Mouse (Mus musculus): ENCODE results near the gene Map3k3. TPM values are rescaled to one million over a fixed set of nuclear protein-coding genes. Genes with fewer than 3 reads are reported as not detected.
"Not testable (repeated sequence)": the region's sequence is repeated elsewhere in the genome, so short reads cannot be mapped to it uniquely, and the experiment has no call there.

The Map3k3 gene
- total RNA-seq, 2 experiments from 2014 or later: 35.7 to 42.7 TPM

DNA sequence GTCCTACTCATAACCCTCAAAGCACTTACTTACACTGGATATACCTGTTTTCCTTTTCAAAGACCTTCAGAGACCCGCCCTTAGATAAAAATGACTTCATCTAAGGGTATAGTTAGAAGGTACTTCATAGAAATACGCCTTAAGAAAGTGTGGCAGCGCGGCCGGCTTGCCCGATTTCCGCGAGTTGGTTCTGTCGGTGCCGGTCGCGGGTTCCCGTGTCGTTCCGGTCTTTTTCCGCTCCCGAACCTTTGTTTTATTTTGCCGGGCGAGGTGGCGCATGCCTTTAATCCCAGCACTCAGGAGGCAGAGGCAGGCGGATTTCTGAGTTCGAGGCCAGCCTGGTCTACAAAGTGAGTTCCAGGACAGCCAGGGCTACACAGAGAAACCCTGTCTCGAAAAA, 17.8 kb upstream of the Map3k3 start:
- intact Hi-C loops (cut with DNase I); DNase-seq (ENCODE audit: low spot score): not testable (repeated sequence)

- DNase-seq (ENCODE audit: low spot score): no peak
- intact Hi-C loops (cut with DNase I): loop anchor here (2.0 to 5.0 kb wide), 2 partner anchors 36 to 71 kb away; partner anchors contain the start of gene Dcaf7
These were observed 10.6 kb upstream of the Map3k3 start for GRCm38 (mm10) chr11:106073774-106074173.

GRCm38 (mm10) chr11:106076321-106076720, 8.1 kb upstream of the Map3k3 start:
- intact Hi-C loops (cut with DNase I): loop anchor here (2.0 kb wide), 1 partner anchor 150 kb away; no protein-coding TSS in a partner anchor
- peak; percentile 16 for DNase-seq (ENCODE audit: low spot score)

GRCm38 (mm10) chr11:106084911-106085561, 623 bp downstream of the Map3k3 start:
- intact Hi-C loops (cut with DNase I): no loop called here
- peak; percentile 68 for DNase-seq (ENCODE audit: low spot score)

- no peak for DNase-seq (ENCODE audit: low spot score)
- intact Hi-C loops (cut with DNase I): no loop called here
These were observed 13.8 kb downstream of the Map3k3 start for GRCm38 (mm10) chr11:106098223-106098622.

DNA sequence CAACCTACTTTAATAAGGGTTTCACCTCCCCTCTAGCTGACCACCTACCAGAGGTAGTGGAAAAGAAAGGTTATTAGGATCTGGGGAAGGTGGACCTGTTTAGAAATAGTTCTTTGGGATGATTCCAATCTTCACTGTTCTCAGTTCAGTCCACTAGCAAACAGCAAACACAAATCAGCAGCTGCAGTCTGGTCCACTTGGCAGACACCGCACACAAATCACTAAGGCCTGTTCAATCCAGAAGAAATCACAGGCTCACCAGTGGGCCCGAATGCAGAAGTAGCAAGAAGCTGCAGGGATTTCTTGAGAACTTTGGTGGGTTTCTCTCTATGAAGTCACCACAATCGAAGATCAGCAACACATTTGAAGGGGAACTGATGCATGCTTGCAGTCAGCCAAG, 18.5 kb downstream of the Map3k3 start:
- intact Hi-C loops (cut with DNase I): no loop called here
- no peak for DNase-seq (ENCODE audit: low spot score)

GRCm38 (mm10) chr11:106106047-106106587, 21.7 kb downstream of the Map3k3 start:
- intact Hi-C loops (cut with DNase I): no loop called here
- DNase-seq (ENCODE audit: low spot score): no peak

DNA sequence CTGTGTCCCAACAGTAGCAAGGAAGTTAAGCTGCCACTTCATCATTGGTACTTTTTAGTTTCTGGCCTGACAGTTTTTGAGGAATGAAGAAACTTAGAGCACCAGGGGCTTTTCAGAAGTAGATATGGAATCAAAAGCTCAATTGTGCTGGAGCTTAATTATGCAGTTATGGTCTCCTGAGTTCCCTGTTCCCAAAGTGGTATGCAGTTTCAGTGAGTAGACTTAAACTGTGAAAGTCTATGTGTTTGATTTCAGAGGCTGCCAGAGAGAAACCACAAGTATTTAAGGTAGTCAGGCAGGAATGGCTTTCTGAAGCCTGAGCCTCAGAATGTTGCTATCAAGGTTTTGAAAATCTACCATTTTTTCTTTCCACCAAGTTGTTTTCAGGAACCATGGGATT, 27.3 kb downstream of the Map3k3 start:
- intact Hi-C loops (cut with DNase I): no loop called here
- no peak for DNase-seq (ENCODE audit: low spot score)

DNA sequence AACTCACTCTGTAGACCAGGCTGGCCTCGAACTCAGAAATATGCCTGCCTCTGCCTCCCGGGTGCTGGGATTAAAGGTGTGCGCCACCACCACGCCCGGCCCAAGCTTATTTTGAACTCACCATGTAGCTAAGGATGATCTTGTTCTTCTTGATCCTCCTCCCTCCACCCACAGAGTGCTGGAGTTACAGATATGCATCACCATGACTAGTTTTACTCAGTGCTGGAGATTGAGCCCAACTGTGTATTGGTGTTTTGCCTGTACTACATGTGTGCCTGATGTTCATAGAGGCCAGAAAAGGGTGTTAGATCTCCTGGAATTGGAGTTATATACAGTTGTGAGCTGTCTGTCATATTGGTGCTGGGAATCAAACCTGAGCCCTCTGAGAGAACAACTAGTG, 37.8 kb downstream of the Map3k3 start:
- intact Hi-C loops (cut with DNase I): no loop called here
- no peak for DNase-seq (ENCODE audit: low spot score)

DNA sequence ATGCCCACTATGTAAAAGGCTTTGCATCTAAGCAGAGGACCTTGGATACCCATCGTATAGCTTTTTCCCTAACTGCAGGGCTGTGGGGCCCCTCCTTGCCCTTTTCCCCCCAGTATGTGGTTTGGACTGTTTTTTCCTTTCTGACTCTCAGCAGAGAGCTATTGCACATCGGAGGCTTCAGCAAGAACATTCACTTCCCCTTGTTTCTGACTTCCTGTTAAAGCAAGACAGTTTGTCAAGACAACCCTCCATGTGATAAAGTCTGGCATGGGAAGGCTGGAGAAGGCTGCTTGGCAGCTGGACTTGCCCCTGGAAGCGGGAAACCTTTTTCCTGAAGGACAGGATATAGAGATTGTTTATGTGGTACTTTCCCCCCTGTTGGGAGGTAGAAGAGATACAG, 38.3 kb downstream of the Map3k3 start:
- DNase-seq (ENCODE audit: low spot score): peak; percentile 4
- intact Hi-C loops (cut with DNase I): no loop called here

DNA sequence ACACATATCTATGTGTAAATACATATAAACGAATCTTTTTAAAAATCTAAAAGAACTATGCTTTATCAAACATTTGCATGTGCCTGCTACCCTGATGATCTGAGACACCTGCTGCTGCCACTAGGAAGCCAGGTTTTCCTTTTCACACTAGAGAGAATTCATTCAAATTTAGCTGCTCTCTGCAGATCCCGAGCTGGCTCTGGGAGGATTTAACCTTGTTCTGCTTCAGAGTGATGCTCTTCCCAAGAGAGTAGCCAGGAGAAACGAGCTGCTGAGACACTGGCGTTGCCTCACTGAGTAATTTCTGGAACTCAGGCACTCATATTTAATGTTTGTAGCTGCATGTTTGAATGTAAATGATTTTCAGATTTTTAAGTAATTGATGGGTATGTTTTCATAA, 40.4 kb downstream of the Map3k3 start:
- intact Hi-C loops (cut with DNase I): no loop called here
- DNase-seq (ENCODE audit: low spot score): no peak

DNA sequence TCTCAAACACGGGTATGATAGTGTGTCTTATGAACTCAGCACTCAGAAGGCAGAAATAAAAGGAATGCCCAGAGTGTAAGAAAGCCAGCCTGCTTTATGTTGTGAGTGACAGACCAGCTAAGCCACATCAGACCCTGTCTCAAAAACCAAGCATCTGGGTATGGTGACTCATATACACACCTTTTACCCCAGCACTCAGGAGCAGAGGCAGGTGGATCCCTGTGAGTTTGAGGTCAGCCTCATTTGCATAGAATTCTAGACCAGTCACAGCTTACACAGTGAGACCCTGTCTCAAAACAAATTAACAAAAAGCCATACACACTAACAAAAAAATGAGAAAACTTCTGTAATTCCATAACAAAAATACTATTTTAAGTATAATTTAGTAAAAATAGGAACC, 41.4 kb downstream of the Map3k3 start:
- intact Hi-C loops (cut with DNase I): no loop called here
- no peak for DNase-seq (ENCODE audit: low spot score)

GRCm38 (mm10) chr11:106126727-106127373, 42.4 kb downstream of the Map3k3 start:
- intact Hi-C loops (cut with DNase I); DNase-seq (ENCODE audit: low spot score): not testable (repeated sequence)

GRCm38 (mm10) chr11:106129477-106129876, 45.1 kb downstream of the Map3k3 start:
- DNase-seq (ENCODE audit: low spot score): no peak
- intact Hi-C loops (cut with DNase I): no loop called here

DNA sequence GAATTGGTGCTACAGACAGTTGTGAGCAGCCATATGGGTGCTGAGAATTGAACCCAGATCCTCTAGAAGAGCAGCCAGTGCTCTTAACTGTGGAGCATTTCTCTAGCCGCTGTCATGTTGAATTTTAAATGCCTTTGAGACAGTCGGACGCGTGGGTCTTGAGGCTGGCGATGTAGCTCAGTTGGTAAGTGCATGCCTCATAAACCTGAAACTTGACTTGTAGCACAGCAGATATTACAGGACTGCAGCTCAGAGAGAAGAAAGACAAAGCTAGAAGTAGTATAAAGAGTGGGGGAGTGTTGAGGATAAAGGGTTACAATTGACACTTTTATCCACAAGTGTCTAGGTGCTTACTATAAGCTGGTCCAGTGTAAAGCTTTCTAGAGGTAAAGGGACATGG, 48.1 kb downstream of the Map3k3 start:
- intact Hi-C loops (cut with DNase I): loop anchor here (2.0 kb wide), 1 partner anchor 46 kb away; no protein-coding TSS in a partner anchor
- DNase-seq (ENCODE audit: low spot score): no peak

DNA sequence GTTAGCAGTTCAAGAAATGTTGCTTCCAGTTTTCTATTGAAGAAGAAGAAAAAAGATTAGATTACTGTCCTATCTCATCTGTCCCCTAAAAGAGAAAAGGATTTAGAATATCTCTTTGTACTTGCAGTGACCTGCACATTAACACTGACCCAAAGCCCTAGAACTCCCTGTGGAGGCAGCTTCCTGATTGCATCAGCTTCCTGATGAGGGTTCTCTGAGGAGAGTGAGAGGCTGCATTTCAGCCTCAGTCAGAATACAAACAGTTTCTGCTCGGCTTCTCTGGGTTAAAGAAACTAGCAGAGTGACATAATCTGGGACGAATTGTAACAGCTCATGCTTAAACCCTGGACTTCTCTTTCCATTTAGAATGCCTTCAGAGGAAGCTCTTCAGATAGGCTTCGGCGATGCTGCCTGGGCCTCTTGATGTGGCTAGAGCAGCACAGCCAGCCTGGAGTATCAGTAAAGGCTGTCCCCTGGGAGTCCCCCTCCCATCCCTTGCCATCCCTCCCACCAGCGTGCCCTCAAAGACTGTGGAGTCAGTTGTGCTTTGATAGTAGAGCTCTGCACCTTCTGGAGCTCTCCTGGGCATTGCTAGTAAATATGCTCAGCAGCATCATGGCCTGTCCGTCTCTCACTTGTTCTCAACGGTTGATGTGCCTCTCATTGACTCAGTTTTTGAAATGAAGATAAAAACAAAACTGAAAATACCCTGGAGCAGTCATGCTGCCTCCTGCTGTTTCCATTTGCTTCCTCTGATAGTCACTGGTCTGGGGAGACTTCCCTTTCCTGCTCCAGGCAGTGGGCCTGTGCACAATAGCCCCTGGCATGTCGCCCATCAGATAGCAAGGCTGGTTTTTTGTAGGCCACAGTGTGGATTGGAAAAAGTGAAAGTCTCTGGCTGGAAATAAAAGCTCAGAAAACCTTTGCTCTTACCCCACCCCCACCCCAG, 50.4 kb downstream of the Map3k3 start:
- intact Hi-C loops (cut with DNase I): no loop called here
- DNase-seq (ENCODE audit: low spot score): peak; percentile 79

GRCm38 (mm10) chr11:106151219-106151618, 66.8 kb downstream of the Map3k3 start:
- DNase-seq (ENCODE audit: low spot score): no peak
- intact Hi-C loops (cut with DNase I): no loop called here

DNA sequence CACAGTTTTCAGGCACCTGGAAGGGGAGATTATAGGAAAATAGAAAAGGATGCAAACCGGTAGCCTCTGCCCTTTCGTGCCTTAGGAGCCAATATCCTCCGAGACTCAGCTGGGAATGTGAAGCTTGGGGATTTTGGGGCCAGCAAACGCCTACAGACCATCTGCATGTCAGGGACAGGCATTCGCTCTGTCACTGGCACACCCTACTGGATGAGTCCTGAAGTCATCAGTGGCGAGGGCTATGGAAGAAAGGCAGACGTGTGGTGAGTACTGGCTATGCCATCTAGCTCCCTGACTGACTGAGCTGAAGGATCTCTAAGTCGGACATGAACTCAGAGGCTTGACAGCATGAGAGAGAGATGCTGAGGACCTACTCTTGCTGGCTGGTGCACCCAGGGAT, 67.7 kb downstream of the Map3k3 start:
- intact Hi-C loops (cut with DNase I): no loop called here
- DNase-seq (ENCODE audit: low spot score): no peak

GRCm38 (mm10) chr11:106154091-106154490, 69.7 kb downstream of the Map3k3 start:
- intact Hi-C loops (cut with DNase I): no loop called here
- no peak for DNase-seq (ENCODE audit: low spot score)

- intact Hi-C loops (cut with DNase I): no loop called here
These were observed 70.4 kb downstream of the Map3k3 start for GRCm38 (mm10) chr11:106154770-106155169.

More at GRCm38 (mm10) chr11:106154770-106155169, 70.4 kb downstream of the Map3k3 start:
- DNase-seq (ENCODE audit: low spot score): no peak
